Mouse (Mus musculus): ENCODE data around the gene Sod2.
"Not testable (repeated sequence)": the region's sequence is repeated elsewhere in the genome, so short reads cannot be mapped to it uniquely, and the experiment has no call there.

Sod2 gene

DNA sequence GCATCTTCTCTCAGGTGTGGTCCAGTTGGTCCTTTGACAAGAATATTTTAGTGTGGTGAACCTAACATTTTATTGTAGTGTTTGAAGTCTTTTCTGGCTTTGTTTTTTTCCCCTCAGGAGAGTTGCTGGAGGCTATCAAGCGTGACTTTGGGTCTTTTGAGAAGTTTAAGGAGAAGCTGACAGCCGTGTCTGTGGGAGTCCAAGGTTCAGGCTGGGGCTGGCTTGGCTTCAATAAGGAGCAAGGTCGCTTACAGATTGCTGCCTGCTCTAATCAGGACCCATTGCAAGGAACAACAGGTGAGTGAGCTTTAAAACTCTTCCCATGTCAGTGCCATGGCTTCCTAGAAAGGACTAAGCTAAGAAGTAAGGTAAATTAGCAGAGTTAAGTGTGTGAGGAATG lies 6.7 kb downstream of the Sod2 start:
- DNase-seq = no peak

DNA sequence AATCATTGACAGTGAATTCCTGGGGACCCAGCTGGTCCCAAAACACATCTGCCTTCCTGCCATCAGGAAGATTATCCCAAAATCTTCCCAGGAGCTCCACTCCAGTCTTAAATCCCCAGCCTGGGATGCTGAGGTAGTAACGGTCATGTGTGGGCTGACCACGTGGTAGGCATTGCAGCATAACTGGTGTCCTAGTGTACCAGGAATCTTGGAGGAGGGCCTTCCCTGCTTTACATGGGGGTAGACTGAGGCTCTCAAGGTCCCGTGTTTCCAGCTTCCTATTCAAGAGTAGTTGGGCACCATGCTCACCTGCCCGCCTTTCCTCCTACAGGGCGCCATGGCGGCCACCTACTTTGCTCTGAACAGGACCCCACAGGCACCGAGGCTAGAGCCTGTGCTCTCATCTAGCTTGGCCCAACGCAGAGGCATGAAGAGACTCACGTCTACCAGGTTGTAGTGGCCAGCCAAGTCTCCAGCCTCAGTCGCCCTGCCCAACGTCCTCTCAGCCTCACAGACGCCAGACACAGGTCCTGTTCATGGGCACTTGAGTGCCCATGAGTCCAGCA lies 30.1 kb downstream of the Sod2 start:
- DNase-seq = not testable (repeated sequence)

GRCm38 (mm10) chr17:13043846-13044673 lies 37.4 kb downstream of the Sod2 start:
- peak; percentile 62 for DNase-seq

DNA sequence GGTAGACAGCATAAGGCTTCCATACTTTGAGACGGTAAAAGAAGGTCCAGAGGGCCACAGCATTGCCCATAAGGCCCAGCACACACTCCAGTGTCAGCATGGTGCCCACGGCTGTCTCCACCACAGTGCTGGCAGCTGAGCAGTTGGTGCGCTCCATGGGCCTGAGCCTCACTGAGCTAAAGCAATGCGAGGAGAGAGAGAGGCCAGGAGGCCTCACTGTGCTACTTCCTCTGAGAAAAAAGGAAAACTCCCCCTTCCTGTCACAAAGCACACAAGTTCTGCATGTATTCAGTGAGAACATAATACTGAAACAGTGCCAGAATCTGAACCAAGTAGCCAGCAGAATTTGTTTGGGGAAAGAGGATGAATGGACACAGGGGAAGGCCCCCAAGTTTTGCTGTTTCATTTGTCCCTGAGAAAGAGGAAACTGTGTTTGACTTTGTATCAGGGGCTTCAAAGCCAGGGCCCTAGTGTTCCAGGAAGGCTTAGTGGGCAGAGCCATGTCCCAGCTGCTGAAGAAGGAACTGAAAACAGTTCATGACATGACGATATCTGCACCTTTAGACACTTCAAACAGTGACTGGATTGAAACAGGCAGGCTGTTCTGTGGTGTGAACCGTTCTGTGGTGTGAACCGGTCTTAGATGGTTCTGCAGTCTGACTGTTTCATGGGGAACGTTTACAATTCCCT lies 45.6 kb downstream of the Sod2 start, which contains the start of gene Gpr31b:
Gene Gpr31b, minus strand, starts transcription at position 173 of the 690 bp plus-strand sequence.
- not testable (repeated sequence) for DNase-seq

- not testable (repeated sequence) for DNase-seq
Measured at GRCm38 (mm10) chr17:13060804-13061203, 54.2 kb downstream of the Sod2 start, which contains the start of gene Tcp10b. Gene Tcp10b (plus strand): TSS chr17:13061104.

DNA sequence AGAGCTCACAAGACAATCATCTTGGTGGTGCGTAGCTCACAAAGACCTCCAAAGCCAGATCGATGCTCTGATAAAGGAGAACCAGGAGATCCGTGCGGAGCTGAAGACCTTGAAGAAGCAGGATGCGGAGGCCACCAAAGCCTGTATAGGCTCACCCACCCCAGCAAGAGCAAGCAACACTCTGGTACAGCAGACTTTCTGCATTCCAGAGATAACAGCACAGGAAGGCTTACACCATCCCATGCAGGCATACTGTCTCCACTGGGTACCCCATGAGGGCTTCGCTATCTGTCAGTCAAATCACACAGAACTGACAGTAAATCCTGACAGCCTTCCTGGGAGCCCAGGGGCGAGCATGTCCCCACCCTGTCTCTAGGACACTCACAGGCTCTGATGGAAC lies 56.2 kb downstream of the Sod2 start:
- not testable (repeated sequence) for DNase-seq

- not testable (repeated sequence) for DNase-seq
Measured at GRCm38 (mm10) chr17:13067864-13068385, 61.3 kb downstream of the Sod2 start.

GRCm38 (mm10) chr17:13069227-13069626 lies 62.6 kb downstream of the Sod2 start:
- not testable (repeated sequence) for DNase-seq

Measured in lung, postnatal 36 days (tissue).